Mouse (Mus musculus) lung, postnatal 14 days (tissue): ENCODE results near the gene Thoc6.

ENCODE experiments used
- DNase-seq: peaks from one replicate; pipeline ENCODE4 v3.0.0; 2021

The Thoc6 gene

GRCm38 (mm10) chr17:23627813-23628212, 45.9 kb downstream of the Thoc6 start:
- no peak for DNase-seq

- no peak for DNase-seq
Observed at GRCm38 (mm10) chr17:23620351-23620750, 53.3 kb downstream of the Thoc6 start.
